Mouse (Mus musculus) 416B (cell line): ENCODE data around the gene Ifitm7.
A peak's percentile ranks its signal among the peaks of the same experiment; 100 is the strongest.
"Not testable (repeated sequence)": the region's sequence is repeated elsewhere in the genome, so short reads cannot be mapped to it uniquely, and the experiment has no call there.

Source experiments
- DNase-seq: peaks from one replicate; pipeline ENCODE4 v3.0.0; 2011; ENCODE audit warnings: low read depth

Gene Ifitm7

DNA sequence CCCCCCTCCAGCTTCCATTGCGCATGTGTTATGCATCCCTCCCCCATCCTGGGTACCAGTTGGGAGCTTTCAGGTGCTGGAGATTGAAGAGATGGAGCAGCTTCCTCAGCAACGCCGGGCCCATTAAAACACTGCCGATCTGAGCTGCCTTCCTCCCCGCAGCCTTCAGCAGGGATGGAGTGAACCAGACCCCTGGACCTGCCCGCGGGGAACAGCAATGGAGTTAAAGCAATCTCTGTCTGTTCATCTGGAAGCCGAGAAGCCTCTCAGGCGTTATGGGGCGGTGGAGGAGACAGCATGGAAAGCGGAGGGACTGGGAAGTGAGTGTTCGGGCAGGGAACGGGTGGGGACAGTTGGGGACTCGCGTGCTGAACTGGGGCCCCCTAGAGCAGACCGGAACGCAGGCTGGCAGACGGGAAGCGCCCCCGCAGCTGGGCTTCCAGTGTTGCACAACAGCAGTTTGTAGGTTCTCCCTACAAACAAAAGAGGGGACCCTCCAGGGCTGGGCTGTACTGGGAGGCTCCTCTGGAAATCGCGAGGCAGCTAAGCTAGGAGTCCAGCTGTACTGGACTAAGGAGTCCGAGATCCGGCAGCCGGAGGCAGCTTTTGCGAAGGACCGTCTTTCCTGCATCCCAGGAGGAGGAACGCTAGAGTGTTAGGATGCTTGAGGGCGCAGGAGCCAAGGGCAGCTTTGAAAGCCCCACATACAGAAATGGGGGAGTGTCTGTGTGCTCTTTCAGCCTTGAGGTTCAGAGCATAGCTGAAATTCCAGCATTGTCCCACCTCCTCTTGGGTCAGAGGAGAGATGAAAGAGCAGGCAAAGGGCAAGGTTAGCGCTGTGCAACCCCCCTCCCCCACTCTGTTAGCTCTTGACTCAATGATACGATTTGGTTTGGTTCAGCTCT, at the start of gene Ifitm7, which contains the start of gene 2900011O08Rik:
Gene Ifitm7 (minus strand): TSS at position 315 of the 905 bp plus-strand sequence.
Gene 2900011O08Rik (plus strand): TSS at position 31 of the 905 bp plus-strand sequence.
- DNase-seq = no peak

DNA sequence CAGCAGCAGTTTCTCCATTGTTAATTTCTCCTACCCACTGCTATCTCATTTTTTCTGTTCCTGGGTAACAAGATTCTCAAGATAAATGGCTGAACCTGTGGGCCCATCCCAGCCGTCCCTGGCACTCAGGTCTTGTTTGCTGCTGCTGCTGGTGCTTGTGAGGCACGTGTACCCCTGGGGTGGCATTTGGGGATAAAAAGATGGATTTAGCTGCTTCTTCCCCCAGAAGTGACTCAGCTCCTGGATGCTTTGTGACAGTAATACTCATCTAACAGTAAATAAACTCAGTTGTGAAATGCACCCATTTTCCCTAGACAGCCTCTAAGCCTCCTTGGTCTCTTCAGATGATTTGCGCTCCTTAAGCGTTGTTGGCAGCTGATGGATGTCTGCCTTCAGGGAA, 46.4 kb upstream of the Ifitm7 start:
- DNase-seq = no peak

DNA sequence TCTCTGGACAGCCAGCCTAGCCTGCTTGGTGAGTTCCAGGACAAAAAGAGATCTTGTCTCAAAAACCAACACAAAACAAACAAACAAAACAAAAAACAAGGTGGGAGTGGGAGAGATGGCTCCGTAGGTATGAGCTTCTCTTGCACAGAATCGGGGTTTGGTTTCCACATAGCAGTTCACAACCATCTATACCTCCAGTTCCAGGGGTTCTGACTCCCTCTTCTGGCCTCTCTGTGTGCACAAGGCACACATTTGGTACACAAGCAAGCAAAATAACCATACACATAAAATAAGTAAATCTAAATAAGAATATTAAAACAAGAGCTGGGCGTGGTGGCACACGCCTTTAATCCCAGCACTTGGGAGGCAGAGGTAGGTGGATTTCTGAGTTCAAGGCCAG, 44.0 kb upstream of the Ifitm7 start:
- DNase-seq = peak; percentile 22

DNA sequence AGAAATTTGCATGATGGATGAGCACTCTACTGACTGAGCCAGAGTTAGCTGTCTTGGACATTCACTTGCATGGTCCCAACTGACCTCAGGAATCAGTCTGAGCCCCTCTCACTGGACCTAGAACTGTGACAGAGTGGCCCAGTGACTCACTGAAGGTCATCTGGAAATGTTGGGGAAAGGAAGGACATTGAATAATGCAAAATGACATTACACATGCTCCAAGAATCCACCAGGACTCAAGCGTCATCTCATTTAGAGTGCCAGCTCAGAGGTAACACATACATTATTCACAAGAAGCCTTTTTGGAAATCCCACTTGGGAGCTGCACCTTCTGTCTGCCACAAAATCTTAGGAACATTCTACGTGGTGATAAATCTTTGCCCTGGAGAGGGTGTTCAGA, 43.2 kb upstream of the Ifitm7 start:
- no peak for DNase-seq

DNA sequence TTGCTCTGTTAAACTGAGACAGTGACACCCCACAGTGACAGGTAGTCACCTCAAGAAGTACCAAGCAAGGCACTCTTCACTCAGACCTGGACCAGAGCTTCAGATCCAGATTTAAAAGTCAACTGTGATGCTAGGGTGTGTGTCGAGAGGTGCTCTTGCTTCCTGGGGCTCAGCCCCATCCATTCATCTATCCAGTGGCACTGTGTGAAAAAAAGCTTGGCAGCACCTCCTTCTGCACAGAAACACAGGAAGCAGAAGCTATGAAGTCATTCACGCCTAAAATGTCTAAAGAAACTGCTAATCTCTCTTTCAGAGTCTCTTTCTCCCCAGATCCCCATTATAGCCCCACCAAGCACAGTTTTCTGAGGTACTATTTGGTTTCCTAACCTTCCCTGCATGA, 42.4 kb upstream of the Ifitm7 start:
- no peak for DNase-seq

DNA sequence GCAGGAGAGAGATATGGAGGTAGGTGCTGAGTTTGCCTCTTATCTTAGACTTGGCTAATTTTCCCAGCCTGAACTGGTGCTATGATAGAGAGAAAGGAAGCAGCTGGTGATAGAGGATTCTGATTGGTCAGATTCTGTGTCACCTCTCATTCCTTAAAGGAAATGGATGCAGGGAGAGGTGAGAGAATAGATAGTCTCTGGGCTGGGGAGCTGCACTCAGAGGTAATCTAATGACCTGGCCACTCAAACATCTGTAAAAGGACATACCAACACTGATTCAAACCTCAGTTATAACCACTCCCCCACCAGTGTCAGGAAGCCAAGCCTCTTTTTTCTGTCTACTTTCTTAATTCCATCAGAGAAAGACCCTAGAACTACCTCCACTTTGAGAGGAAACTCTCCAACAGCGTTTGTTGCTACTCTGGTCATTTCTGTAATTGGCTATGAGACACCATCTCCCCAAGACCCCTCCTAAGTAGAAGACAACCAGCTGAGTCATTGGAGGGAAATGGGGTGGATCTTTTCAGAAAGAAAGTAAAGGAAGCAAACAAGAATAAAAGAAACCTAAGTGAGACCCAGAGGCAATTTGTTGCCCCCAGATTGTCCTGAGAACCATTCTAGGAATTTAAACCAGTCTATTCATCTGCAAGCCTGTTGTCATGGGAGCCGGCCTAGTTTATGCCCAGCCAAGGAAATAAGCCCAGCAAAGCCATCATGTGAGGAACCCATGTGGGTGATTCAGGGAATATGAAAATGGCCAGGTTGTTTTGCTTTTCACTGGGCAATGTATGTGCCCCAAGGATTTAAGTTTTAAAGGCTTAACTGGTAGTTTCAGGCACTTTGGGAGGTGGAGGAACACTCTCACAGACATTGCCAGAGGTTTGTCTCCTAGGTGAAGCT, 38.7 kb upstream of the Ifitm7 start:
- DNase-seq = no peak

DNA sequence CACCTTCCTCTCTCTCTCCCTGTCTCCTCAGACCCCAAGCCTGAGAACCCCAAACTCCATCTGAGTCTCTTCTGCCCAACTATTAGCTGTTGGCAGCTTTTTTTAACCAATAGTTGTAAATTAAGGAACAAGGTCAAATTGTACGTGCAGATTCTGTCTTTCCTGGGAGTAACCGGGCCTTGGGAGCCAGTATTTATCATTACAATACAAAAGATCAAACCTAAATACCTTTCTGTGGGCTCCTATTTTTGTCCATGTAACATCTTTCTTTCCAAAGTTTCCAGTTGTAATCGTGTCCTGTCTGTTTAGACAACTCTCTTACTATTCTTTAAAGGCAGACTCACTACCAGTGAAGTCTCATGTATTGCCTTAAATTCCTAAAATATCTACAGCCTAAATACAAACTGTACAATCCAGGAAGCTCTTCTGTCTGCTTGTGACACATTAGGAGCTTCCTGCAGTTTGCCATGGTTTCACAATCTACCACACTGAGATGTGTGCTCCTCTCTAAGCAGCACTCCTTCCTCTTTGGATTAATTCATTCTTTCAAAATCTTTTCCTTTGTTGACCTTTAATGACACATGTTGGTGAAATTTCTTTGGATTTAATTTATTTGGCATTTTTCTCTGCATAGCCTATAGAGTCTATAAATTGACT, 34.6 kb upstream of the Ifitm7 start:
- peak; percentile 67 for DNase-seq

DNA sequence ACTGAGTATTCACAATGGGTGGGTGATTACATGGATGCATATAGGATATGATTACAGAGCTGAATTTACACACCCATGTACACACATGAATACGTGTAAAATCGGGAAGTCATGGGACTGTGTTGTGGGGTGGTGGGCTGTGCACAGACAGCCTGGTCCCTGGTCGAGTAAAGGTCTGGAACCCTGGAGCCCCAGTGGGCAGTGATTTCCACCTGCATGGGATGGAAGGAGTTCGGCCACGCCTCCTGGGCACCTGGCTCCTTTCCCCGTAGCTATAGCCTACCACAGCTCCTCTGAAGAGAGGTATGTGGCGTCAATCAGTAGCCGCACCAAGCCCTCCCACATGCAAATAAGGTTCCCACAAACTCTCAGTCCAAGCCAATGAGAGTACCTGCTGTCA, 30.6 kb upstream of the Ifitm7 start:
- DNase-seq = no peak

DNA sequence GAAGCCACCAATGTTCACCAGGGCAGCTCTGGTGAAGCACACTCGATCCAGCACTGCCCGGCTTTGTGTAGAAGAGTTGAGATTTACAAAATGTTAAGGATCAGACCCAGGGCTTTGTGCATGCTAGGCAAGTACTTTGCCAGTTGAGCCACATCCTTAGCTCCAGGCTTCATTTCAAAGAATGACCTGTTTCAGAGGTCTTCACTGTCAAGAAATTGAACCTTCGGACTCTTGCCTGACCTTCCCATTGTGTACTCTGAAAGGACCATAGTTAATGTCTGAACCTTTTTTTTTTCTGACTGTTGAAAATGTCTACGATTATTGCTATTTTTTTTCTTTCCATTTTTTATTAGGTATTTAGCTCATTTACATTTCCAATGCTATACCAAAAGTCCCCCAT, 23.3 kb upstream of the Ifitm7 start:
- no peak for DNase-seq

DNA sequence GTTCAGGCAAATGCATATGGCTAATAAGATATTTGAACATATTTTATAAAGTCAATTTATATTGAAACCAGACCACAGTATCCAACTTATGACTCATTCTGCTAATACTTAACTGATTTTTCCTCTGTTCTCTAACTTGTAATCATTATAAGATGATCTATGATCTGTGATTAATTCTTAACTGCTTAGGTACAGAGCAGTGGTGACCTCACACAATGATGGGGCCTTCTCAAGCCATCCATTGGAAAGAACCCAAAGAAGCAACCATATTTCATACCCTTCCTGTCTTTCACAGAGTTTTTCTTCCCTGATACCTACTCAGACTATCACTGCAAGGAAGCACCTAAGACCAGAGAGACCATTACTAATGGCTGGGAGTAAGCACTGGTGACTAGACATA, 22.0 kb upstream of the Ifitm7 start:
- no peak for DNase-seq

DNA sequence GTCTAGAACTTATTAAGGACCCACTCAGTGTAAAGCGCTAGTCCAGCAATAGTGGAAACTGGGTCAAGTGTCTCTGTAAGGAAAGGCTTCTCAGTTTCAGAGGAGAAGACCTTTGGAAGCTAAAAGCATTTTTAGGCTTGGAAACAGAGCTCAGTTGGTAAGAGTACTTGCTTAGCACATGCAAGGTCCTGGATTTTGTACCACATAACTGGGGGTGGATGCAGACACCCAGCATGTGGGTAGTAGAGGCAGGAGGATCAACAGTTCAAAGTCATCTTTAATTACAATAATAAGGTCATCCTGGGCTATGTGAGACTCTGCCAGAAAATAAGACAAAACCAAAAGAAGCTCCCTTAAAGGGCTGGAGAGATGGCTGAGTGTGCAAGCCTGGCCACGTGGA, 21.4 kb upstream of the Ifitm7 start:
- DNase-seq = no peak

DNA sequence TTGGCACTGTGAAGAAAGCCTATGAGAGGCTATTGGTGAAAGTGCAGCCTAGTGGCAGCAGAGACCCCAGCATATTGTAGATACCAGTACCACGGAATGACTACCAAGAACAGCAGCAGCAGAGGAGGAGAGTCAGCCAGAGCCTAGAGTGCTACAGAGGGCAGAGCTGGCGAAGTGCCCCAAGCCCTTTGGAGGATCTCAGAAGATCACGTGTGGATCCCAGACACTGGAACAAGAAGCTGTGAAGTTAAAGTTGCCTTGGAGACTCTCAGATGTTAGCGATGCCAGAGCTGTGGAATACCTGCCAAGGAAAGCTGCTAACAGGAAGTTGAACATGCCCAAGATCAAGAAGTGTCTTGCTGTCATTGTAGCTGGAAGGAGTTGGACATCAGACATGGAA, 18.6 kb upstream of the Ifitm7 start:
- DNase-seq = no peak

DNA sequence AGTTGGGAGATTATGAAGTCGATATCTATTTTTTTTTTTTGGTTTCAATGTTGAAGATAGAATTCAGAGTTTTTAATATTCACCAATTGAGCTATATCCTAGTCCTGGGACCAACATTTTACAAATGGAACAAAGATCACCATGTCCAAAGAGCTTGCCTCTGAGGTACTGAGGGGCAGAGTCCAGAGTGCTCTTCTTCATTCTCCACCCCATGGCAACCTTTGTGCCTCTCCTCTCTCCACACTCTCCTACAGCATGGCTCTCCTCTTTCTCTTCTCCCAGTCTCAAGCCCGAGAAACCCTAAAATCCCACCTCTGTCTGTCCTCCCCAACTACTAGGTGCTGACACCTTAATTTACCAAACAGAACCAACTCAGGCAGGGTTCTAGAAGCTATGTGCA, 18.0 kb upstream of the Ifitm7 start:
- DNase-seq = no peak

DNA sequence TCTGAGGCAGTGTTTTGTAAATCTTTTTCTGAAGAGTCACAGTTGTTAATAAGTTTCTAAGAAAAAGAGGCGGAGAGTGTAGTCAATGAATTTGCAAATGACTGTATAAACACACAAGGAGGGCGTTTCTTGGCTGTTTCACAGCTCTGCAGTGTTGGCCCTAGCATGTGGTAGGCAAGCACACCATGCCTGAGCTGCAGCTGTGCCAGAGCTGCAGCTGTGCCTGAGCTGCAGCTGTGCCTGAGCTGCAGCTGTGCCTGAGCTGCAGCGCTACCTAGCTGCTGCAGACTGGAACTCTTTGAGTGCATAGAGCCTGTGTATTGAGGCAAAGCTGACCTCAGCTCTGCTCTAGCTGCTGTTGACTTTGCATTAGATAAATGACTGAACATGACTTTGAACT, 17.5 kb upstream of the Ifitm7 start:
- DNase-seq = peak; percentile 34

DNA sequence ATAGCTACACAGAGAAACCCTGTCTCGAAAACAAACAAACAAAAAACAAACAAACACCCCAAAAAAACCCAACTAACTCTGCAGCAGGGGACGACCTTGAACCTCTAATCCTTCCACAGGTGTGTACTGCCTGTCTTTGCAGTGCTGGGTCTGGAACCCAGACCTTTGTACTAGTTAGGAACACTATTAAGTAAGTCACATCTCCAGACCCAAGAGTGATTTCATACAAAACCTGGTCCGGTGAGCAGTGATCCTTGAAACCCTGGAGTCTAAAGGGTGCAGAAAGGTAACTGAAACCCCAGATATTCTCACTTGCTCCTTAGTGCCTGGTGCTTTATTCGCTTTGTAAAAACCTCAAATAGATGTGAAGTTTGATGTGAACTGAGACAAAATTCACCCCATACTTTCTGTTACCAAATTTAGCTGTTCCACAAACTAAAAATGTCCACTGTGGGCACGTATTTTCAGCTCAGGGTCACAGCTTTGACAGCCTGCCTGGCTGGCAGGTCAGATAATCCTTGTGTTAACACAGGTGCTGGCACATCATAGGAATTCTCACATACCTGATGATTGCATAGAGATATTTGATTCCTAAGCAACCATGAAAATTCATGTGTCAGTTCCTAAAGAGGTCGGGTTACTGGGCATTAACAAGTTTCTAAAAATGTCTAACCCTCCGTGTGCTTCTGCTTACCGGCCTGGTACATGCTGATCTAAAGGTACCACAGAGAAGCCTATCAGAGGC, 16.9 kb upstream of the Ifitm7 start:
- no peak for DNase-seq

DNA sequence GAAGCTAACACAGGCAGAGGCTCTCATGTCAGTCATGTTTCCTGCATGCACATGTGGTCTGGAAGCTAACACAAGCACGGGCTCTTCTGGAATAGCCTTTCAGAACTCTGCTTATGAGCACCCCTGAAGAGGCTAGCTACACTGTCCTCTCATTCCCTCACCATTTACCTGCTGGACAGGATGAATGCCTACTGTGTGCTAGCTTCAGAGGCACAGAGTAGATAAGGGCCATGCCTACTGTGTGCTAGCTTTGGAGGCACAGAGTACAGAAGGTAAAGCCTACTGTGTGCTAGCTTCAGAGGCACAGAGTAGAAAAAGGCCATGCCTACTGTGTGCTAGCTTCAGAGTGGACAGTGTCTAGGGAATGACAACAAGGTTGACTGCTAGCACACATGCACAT, 7.8 kb upstream of the Ifitm7 start:
- DNase-seq = peak; percentile 39

DNA sequence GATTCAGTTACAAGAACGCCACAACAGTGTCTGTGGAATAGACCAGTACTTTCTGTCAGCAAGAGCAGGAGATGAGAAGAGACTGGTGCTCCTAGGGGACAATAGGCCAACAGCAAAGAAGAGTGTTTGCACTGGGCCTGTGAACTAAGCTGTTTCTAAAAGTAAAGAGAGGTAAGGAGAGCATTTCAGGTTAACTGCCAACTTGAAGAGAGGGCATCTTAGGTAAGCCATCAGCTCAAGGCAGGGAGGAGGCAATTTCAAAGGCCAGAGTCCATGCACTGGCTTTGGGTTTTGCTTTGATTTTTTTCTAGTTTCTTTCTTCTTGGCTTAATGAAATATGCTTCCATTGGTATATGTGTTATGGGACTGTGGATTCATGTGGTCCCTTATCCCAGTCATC, 7.4 kb upstream of the Ifitm7 start:
- DNase-seq = no peak

DNA sequence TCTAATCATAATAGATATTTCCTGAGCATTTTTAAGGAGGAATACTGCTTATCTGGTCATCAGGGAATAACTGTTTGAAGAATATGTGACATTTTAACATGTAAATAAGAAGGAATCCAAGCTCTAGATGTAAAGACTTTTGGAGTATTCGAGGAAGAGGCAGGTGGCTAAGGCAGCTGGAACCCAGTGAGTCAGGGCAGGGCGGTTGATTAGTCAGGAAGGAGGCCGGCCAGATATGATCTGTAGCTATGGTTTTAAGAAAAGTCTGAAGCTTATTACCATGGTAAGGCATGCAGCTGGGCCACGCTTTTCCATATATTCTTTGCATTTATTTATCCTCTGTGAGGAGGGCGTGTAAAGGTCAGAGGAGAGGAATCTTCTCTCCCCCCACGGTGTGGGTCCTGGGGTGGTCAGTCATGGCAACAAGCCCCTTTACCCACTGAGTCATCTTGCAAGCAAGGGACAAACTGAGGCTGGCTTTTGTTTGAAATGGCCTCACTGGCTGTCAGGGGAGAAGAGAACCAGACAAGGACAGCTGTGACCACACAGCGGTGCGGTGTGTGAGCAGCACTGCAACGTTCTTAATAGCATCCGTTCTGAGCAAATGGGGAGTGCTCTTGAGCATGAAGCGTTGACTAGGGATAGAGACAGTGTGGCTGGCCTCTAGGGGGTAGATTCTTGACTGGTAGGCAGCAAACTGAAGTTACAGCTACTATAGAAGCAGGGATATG, 6.0 kb upstream of the Ifitm7 start:
- DNase-seq = peak; percentile 72

DNA sequence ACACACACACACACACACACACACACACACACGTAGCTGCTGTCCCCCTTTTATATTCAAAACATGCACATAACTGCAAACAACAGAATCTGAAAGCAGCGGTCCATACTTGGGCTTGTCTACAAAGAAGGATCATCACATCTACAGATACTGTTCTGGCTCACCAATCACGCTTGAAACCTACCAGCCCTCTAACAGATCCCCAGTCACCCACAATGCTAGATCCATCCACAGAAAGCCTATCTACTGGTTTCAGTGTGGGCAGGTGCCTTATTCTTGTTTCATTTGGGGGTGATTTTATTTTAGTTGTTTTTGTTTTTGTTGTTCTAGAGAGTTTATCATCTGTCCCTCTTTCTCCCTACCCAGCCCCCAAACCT, 503 bp downstream of the Ifitm7 start:
- DNase-seq = no peak

DNA sequence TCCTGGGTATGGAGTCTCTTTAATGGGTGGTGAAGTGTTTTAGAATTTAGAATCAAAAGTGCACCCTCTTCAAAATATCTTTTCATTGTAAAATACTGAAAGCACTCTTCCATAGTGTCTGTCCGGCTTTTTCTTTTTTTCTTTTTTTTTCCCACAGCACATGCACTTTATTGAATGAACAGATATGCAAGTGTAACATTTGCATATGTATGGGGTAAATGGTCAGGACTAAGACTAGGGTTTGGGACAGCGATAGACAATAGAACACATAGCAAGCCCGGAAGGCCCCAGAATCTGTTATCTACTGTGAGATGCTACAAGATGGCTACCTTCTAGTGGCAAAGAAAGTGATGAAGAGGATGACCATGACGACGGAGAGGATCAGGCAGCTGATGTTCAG, 3.5 kb downstream of the Ifitm7 start:
- DNase-seq = no peak

DNA sequence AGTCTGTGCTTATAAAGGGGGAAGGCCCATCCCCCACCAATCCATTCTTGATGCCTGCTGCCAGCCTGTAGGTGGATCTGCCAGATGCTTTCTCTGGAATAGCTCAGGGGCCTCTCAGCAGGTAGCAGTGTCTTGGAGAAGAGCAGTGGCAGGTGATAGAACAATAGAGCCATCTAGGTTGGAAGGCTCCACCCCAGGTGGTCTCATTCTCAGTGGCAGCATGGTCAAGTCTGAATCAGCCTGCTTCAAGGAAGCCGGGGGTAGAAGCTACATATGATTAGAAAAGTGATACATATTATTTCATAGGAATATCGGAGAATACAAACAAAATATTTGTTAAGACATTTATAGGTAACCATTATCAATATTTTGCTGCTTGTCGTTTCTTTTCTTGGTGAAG, 5.0 kb downstream of the Ifitm7 start:
- not testable (repeated sequence) for DNase-seq
